Mouse (Mus musculus) intestine, postnatal 0 days (tissue): ENCODE measurements around the gene Zfp609. TPM values are rescaled to one million over a fixed set of nuclear protein-coding genes. Genes with fewer than 3 reads are reported as not detected.

Experiments used
- ATAC-seq: fragments of 200-750 bp; cut with Nextera tagmentation; 2 replicates; pipeline ENCODE4 v1.8.0; 2017; ENCODE audit warnings: mild to moderate bottlenecking, moderate TSS enrichment, moderate library complexity
- H3K27ac ChIP-seq: fragments of 300-500 bp; sonication (generic); 2 replicates; pipeline ENCODE4 v1.5.1; 2014; ENCODE audit warnings: mild to moderate bottlenecking, low read depth, low read length, moderate library complexity
- H3K27me3 ChIP-seq: fragments of 300-500 bp; sonication (generic); replicated peaks from 2 replicates; pipeline ENCODE4 v1.6.1; 2014; ENCODE audit warnings: low read length, mixed read lengths; ENCODE audit not compliant: control insufficient read depth, insufficient read depth
- H3K36me3 ChIP-seq: fragments of 300-500 bp; sonication (generic); 2 replicates; pipeline ENCODE4 v1.6.1; 2014; ENCODE audit warnings: mild to moderate bottlenecking, moderate library complexity; ENCODE audit not compliant: control insufficient read depth, insufficient read depth
- H3K4me1 ChIP-seq: fragments of 300-500 bp; sonication (generic); replicated peaks from 2 replicates; pipeline ENCODE4 v1.6.1; 2014; ENCODE audit warnings: antibody characterized with exemption, low read length, mixed read lengths; ENCODE audit not compliant: control insufficient read depth, insufficient read depth
- H3K4me2 ChIP-seq: fragments of 300-500 bp; sonication (generic); replicated peaks from 2 replicates; pipeline ENCODE4 v1.6.1; 2014; ENCODE audit warnings: low read depth, mild to moderate bottlenecking, moderate library complexity
- H3K4me3 ChIP-seq: fragments of 300-500 bp; sonication (generic); 2 replicates; pipeline ENCODE4 v1.5.1; 2014; ENCODE audit warnings: low read depth, low read length
- H3K9ac ChIP-seq: fragments of 300-500 bp; sonication (generic); 2 replicates; pipeline ENCODE4 v1.6.1; 2014; ENCODE audit warnings: mild to moderate bottlenecking, low read depth, low read length
- H3K9me3 ChIP-seq: fragments of 300-500 bp; sonication (generic); 2 replicates; pipeline ENCODE4 v1.6.1; 2016; ENCODE audit warnings: mixed run types; ENCODE audit not compliant: control insufficient read depth
- CTCF ChIP-seq: sonication (generic); IDR thresholded peaks from 2 replicates; pipeline ENCODE4 v1.5.1; 2016; ENCODE audit warnings: low read depth, mild to moderate bottlenecking, control low read depth, antibody characterized with exemption, moderate library complexity
- WGBS: fragments of 180-500 bp; shearing (Covaris S2); extraction: QIAGEN DNeasy Blood & Tissue Kit; methylation state at CpG from one replicate; pipeline ENCODE4 v1.1.7; 2014; 5-methylcytosine and 5-hydroxymethylcytosine counted together
- polyA plus RNA-seq: library from polyadenylated mRNA; unstranded; fragments of >200 nt; fragmentation: Nextera tagmentation; extraction: Ambion mirVana; gene quantifications from 2 replicates; pipeline ENCODE4 v1.2.1, GENCODE M21; 2015

Gene Zfp609
- polyA plus RNA-seq, 1 experiment from 2014 or later, result 3.1 TPM

- no peak for TF ChIP-seq CTCF
- Histone ChIP-seq H3K9me3 (no peaks in the 10 kb centered on the region), H3K27ac (no peak overlapping the region), H3K4me2 (no peak overlapping the region), H3K36me3 (no peaks in the 10 kb centered on the region), H3K27me3 (no peaks in the 10 kb centered on the region), H3K4me3 (no peak overlapping the region), H3K9ac (no peak overlapping the region), H3K4me1 (0 out of 2 replicates have a peak, but pooled peaks cover 11% of the 10 kb centered on the region)
- WGBS, result 64% methylated on average over 11 of the region's 11 CpGs
- ATAC-seq, result no peak
These were observed 154.4 kb downstream of the Zfp609 start for GRCm38 (mm10) chr9:65672996-65673395.

GRCm38 (mm10) chr9:65671431-65671931, 155.9 kb downstream of the Zfp609 start:
- 25% methylated on average over 9 of the region's 9 CpGs for WGBS
- Histone ChIP-seq H3K9ac (peak overlapping the region; percentile 40; the same call in 1 of the 2 replicates), H3K4me1 (0 out of 2 replicates have a peak, but pooled peaks cover 11% of the 10 kb centered on the region), H3K4me3 (no peak overlapping the region), H3K4me2 (peak overlapping the region; percentile 9; the same call in 1 of the 2 replicates), H3K27me3 (no peaks in the 10 kb centered on the region), H3K27ac (peak overlapping the region; percentile 62; the same call in 1 of the 2 replicates), H3K9me3 (no peaks in the 10 kb centered on the region), H3K36me3 (no peaks in the 10 kb centered on the region)
- ATAC-seq, result peak; percentile 65
- no peak for TF ChIP-seq CTCF

- Histone ChIP-seq H3K4me3 (no peak within 1 kb of the TSS), H3K9ac (no peak within 1 kb of the TSS), H3K4me2 (no peak within 1 kb of the TSS), H3K9me3 (no peaks in the 10 kb centered on the region), H3K27me3 (no peaks in the 10 kb centered on the region), H3K36me3 (no peaks in the 10 kb centered on the region), H3K4me1 (0 out of 2 replicates have a peak, but pooled peaks cover 6% of the 10 kb centered on the region), H3K27ac (no peak within 1 kb of the TSS)
- no peak for ATAC-seq
- no peak for TF ChIP-seq CTCF
- WGBS, result 94% methylated on average over 8 of the region's 8 CpGs
These were observed 159.7 kb downstream of the Zfp609 start, which contains the start of gene Oaz2 for GRCm38 (mm10) chr9:65667701-65668100. Oaz2 (plus strand) TSS chr9:65668001.

- Histone ChIP-seq H3K4me3 (no peak overlapping the region), H3K27me3 (no peaks in the 10 kb centered on the region), H3K27ac (no peak overlapping the region), H3K4me2 (no peak overlapping the region), H3K36me3 (no peaks in the 10 kb centered on the region), H3K9me3 (no peaks in the 10 kb centered on the region), H3K9ac (no peak overlapping the region), H3K4me1 (no peaks in the 10 kb centered on the region)
- ATAC-seq, result peak; percentile 41; the same call in 1 of the 2 replicates
- peak; percentile 89 for TF ChIP-seq CTCF
- 18% methylated on average over 5 of the region's 5 CpGs for WGBS
These were observed 161.3 kb downstream of the Zfp609 start for GRCm38 (mm10) chr9:65666042-65666441.

- Histone ChIP-seq H3K9ac (no peak overlapping the region), H3K4me1 (no peaks in the 10 kb centered on the region), H3K27ac (no peak overlapping the region), H3K36me3 (no peaks in the 10 kb centered on the region), H3K4me2 (no peak overlapping the region), H3K4me3 (no peak overlapping the region), H3K27me3 (no peaks in the 10 kb centered on the region), H3K9me3 (no peaks in the 10 kb centered on the region)
- WGBS, result 3% methylated on average over 3 of the region's 3 CpGs
- TF ChIP-seq CTCF, result peak; percentile 95
- peak; percentile 18; the same call in 1 of the 2 replicates for ATAC-seq
These were observed 163.2 kb downstream of the Zfp609 start for GRCm38 (mm10) chr9:65664163-65664562.

GRCm38 (mm10) chr9:65661493-65661892, 165.9 kb downstream of the Zfp609 start:
- H3K9me3 ChIP-seq, result no peaks in the 10 kb centered on the region
- H3K4me2 ChIP-seq, result no peak overlapping the region
- H3K36me3 ChIP-seq, result no peaks in the 10 kb centered on the region
- H3K4me3 ChIP-seq, result no peak overlapping the region
- no peak overlapping the region for H3K27ac ChIP-seq
- H3K4me1 ChIP-seq, result no peaks in the 10 kb centered on the region
- 70% methylated on average over 1 of the region's 1 CpGs for WGBS
- TF ChIP-seq CTCF, result no peak
- no peak for ATAC-seq
- H3K27me3 ChIP-seq, result no peaks in the 10 kb centered on the region
- H3K9ac ChIP-seq, result no peak overlapping the region
